Mouse (Mus musculus) stomach, postnatal 0 days (tissue): ENCODE measurements at regions not wholly inside any gene's neighbourhood (a gene's known extent, or its start where the extent isn't known, plus 50 kb on each side); places are given as distances from the start of the nearest gene placed in this dataset.

Experiments
- CTCF ChIP-seq: IDR thresholded peaks from 2 replicates; pipeline ENCODE4 v1.5.1; 2016; ENCODE audit warnings: antibody characterized with exemption, low read depth, mild to moderate bottlenecking, moderate library complexity
- EP300 ChIP-seq: optimal IDR thresholded peaks from 2 replicates; pipeline ENCODE3; 2016; ENCODE audit warnings: antibody characterized with exemption

DNA sequence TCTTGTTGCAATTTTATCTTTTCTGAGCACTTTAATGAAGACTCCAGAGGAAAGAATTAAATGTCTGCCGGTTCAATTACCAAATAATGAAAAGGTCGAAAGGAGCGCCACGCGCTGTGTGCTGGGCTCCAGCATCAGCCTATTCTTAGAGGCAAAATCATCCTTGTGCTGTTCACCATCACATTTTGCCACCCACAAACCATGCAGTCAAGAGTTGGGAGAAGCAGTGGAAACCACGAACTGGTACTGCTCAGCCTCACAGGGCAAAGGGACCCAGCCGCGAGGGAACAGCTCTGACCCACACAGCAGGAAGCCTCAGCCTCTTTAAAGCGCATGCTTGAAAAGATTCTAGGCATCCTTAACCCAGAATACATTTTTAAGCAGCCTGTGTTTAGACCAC lies 134.0 kb upstream of the Pum3 start:
- no peak for TF ChIP-seq CTCF
- no peak for TF ChIP-seq EP300
